Mouse (Mus musculus) olfactory bulb, adult 2 months (tissue): ENCODE measurements around the gene Ciita. TPM values are rescaled to one million over a fixed set of nuclear protein-coding genes. Genes with fewer than 3 reads are reported as not detected.

Experiments used
- H3K27ac ChIP-seq: fragments of 200-500 bp; 2 replicates; pipeline ENCODE4 v1.5.1; 2012; ENCODE audit warnings: low read depth, low read length; ENCODE audit not compliant: insufficient read depth
- H3K4me1 ChIP-seq: fragments of 200-500 bp; 2 replicates; pipeline ENCODE4 v1.6.1; 2012; ENCODE audit warnings: low read length; ENCODE audit not compliant: control insufficient read depth, insufficient read depth
- H3K4me3 ChIP-seq: fragments of 200-500 bp; 2 replicates; pipeline ENCODE4 v1.5.1; 2012; ENCODE audit warnings: mild to moderate bottlenecking, low read depth, low read length, moderate library complexity; ENCODE audit not compliant: insufficient read depth
- CTCF ChIP-seq: fragments of 200-500 bp; IDR thresholded peaks from 2 replicates; pipeline ENCODE4 v1.5.1; 2012; ENCODE audit warnings: low read depth, mild to moderate bottlenecking, low read length, moderate library complexity; ENCODE audit not compliant: insufficient read depth
- POLR2A ChIP-seq: fragments of 200-500 bp; IDR thresholded peaks from 2 replicates; pipeline ENCODE4 v1.6.1; 2012; ENCODE audit warnings: mild to moderate bottlenecking, low read depth, low read length, moderate library complexity; ENCODE audit not compliant: insufficient read depth
- WGBS: fragments of 180-500 bp; shearing (Covaris S2); methylation state at CpG from one replicate; pipeline ENCODE4 v1.1.7; 2018; 5-methylcytosine and 5-hydroxymethylcytosine counted together
- polyA plus RNA-seq: library from polyadenylated mRNA; stranded (reverse); fragments of >200 nt; gene quantifications from 2 replicates; pipeline ENCODE4 v1.2.4, GENCODE M21; 2012; ENCODE audit warnings: low replicate concordance; ENCODE audit not compliant: missing spikeins, insufficient read depth, insufficient read length

The Ciita gene
- polyA plus RNA-seq, 1 experiment, result not detected

- Histone ChIP-seq H3K4me3 (no peak overlapping the region), H3K4me1 (peaks cover 3% of the 10 kb centered on the region; the same call in 1 of the 2 replicates), H3K27ac (no peak overlapping the region)
- 35% methylated on average over 2 of the region's 2 CpGs for WGBS
- TF ChIP-seq POLR2A (no peak), CTCF (no peak; the same call in 1 of the 2 replicates)
Observed at GRCm38 (mm10) chr16:10520908-10521614, 41.2 kb downstream of the Ciita start.

GRCm38 (mm10) chr16:10522811-10523210 is 43.0 kb downstream of the Ciita start:
- WGBS, result 79% methylated on average over 1 of the region's 1 CpGs
- TF ChIP-seq POLR2A, result no peak
- no peak for TF ChIP-seq CTCF
- Histone ChIP-seq H3K4me1 (no peaks in the 10 kb centered on the region), H3K4me3 (no peak overlapping the region), H3K27ac (no peak overlapping the region)

GRCm38 (mm10) chr16:10523650-10524049 is 43.8 kb downstream of the Ciita start:
- 88% methylated on average over 8 of the region's 8 CpGs for WGBS
- no peaks in the 10 kb centered on the region for H3K4me1 ChIP-seq
- no peak for TF ChIP-seq POLR2A
- TF ChIP-seq CTCF, result no peak
- no peak overlapping the region for H3K4me3 ChIP-seq
- H3K27ac ChIP-seq, result no peak overlapping the region

- TF ChIP-seq POLR2A (no peak), CTCF (no peak)
- Histone ChIP-seq H3K4me1 (no peaks in the 10 kb centered on the region), H3K4me3 (no peak overlapping the region), H3K27ac (no peak overlapping the region)
- WGBS, result 86% methylated on average over 4 of the region's 4 CpGs
Observed at GRCm38 (mm10) chr16:10524866-10525609, 45.2 kb downstream of the Ciita start.

- TF ChIP-seq CTCF, result no peak
- no peak for TF ChIP-seq POLR2A
- 71% methylated on average over 2 of the region's 2 CpGs for WGBS
- Histone ChIP-seq H3K4me1 (peaks cover 4% of the 10 kb centered on the region; the same call in 1 of the 2 replicates), H3K4me3 (no peak overlapping the region), H3K27ac (no peak overlapping the region)
Observed at GRCm38 (mm10) chr16:10525610-10525980, 45.7 kb downstream of the Ciita start.

- Histone ChIP-seq H3K4me3 (no peak overlapping the region), H3K27ac (no peak overlapping the region), H3K4me1 (peaks cover 10% of the 10 kb centered on the region)
- TF ChIP-seq CTCF (no peak), POLR2A (no peak)
- 61% methylated on average over 6 of the region's 6 CpGs for WGBS
Observed at GRCm38 (mm10) chr16:10527046-10527644, 47.3 kb downstream of the Ciita start.

- no peak overlapping the region for H3K4me3 ChIP-seq
- peaks cover 19% of the 10 kb centered on the region for H3K4me1 ChIP-seq
- TF ChIP-seq POLR2A, result no peak
- TF ChIP-seq CTCF, result no peak
- 84% methylated on average over 3 of the region's 3 CpGs for WGBS
- H3K27ac ChIP-seq, result no peak overlapping the region
Observed at GRCm38 (mm10) chr16:10528382-10528781, 48.5 kb downstream of the Ciita start.

- peaks cover 30% of the 10 kb centered on the region for H3K4me1 ChIP-seq
- no peak overlapping the region for H3K27ac ChIP-seq
- 92% methylated on average over 4 of the region's 4 CpGs for WGBS
- TF ChIP-seq CTCF, result no peak
- no peak for TF ChIP-seq POLR2A
- no peak overlapping the region for H3K4me3 ChIP-seq
Observed at GRCm38 (mm10) chr16:10530179-10530578, 50.3 kb downstream of the Ciita start.

- 96% methylated on average over 4 of the region's 4 CpGs for WGBS
- Histone ChIP-seq H3K4me1 (peaks cover 42% of the 10 kb centered on the region), H3K27ac (no peak overlapping the region), H3K4me3 (no peak overlapping the region)
- TF ChIP-seq POLR2A (no peak), CTCF (no peak)
Observed at GRCm38 (mm10) chr16:10533781-10534180, 53.9 kb downstream of the Ciita start.
